Mouse (Mus musculus) embryonic facial prominence, embryonic 13.5 days (tissue): ENCODE measurements around the gene Slc22a13. TPM values are rescaled to one million over a fixed set of nuclear protein-coding genes. Genes with fewer than 3 reads are reported as not detected.

Experiments
- ATAC-seq: fragments of 200-750 bp; cut with Nextera tagmentation; 2 replicates; pipeline ENCODE4 v1.8.0; 2017; ENCODE audit warnings: low read depth; ENCODE audit not compliant: insufficient number of reproducible peaks, insufficient read depth, low FRiP score, low TSS enrichment
- H3K27ac ChIP-seq: fragments of 300-500 bp; sonication (generic); 2 replicates; pipeline ENCODE4 v1.5.1; 2015; ENCODE audit warnings: moderate library complexity, mild to moderate bottlenecking, inconsistent platforms
- H3K27me3 ChIP-seq: fragments of 300-500 bp; sonication (generic); 2 replicates; pipeline ENCODE4 v1.6.1; 2015; ENCODE audit warnings: mild to moderate bottlenecking, inconsistent platforms
- H3K36me3 ChIP-seq: fragments of 300-500 bp; sonication (generic); 2 replicates; pipeline ENCODE4 v1.6.1; 2015; ENCODE audit warnings: mild to moderate bottlenecking, inconsistent platforms
- H3K4me1 ChIP-seq: fragments of 300-500 bp; sonication (generic); 2 replicates; pipeline ENCODE4 v1.6.1; 2015; ENCODE audit warnings: inconsistent platforms
- H3K4me2 ChIP-seq: fragments of 300-500 bp; sonication (generic); 2 replicates; pipeline ENCODE4 v1.6.1; 2015; ENCODE audit warnings: moderate library complexity, mild to moderate bottlenecking, inconsistent platforms
- H3K4me3 ChIP-seq: fragments of 300-500 bp; sonication (generic); 2 replicates; pipeline ENCODE4 v1.5.1; 2015; ENCODE audit warnings: mild to moderate bottlenecking, inconsistent platforms
- H3K9ac ChIP-seq: fragments of 300-500 bp; sonication (generic); 2 replicates; pipeline ENCODE4 v1.6.1; 2015; ENCODE audit warnings: mild to moderate bottlenecking, inconsistent platforms
- H3K9me3 ChIP-seq: fragments of 300-500 bp; sonication (generic); 2 replicates; pipeline ENCODE4 v1.6.1; 2016; ENCODE audit warnings: inconsistent platforms
- WGBS: fragments of 180-500 bp; shearing (Covaris S2); methylation state at CpG from one replicate; pipeline ENCODE4 v1.1.7; 2015; ENCODE audit warnings: mixed read lengths; 5-methylcytosine and 5-hydroxymethylcytosine counted together
- polyA plus RNA-seq: library from polyadenylated mRNA; unstranded; fragments of >200 nt; fragmentation: Nextera tagmentation; extraction: Ambion mirVana; gene quantifications from 2 replicates; pipeline ENCODE4 v1.2.1, GENCODE M21; 2015

Slc22a13 gene
- polyA plus RNA-seq, 1 experiment from 2014 or later, result not detected

- Histone ChIP-seq H3K4me1 (peaks cover 4% of the 10 kb centered on the region; the same call in 1 of the 2 replicates), H3K4me3 (no peak overlapping the region), H3K27ac (no peak overlapping the region), H3K27me3 (peaks cover 35% of the 10 kb centered on the region), H3K9ac (no peak overlapping the region), H3K9me3 (no peaks in the 10 kb centered on the region), H3K36me3 (no peaks in the 10 kb centered on the region), H3K4me2 (no peak overlapping the region)
- 76% methylated on average over 8 of the region's 8 CpGs for WGBS
- no peak for ATAC-seq
Observed at GRCm38 (mm10) chr9:119155416-119155815, 53.5 kb downstream of the Slc22a13 start.

- H3K27me3 ChIP-seq, result peaks cover 20% of the 10 kb centered on the region
- no peak for ATAC-seq
- no peak overlapping the region for H3K4me2 ChIP-seq
- no peaks in the 10 kb centered on the region for H3K36me3 ChIP-seq
- H3K27ac ChIP-seq, result no peak overlapping the region
- no peak overlapping the region for H3K9ac ChIP-seq
- H3K4me3 ChIP-seq, result no peak overlapping the region
- WGBS, result 70% methylated on average over 2 of the region's 2 CpGs
- H3K9me3 ChIP-seq, result no peaks in the 10 kb centered on the region
- peaks cover 4% of the 10 kb centered on the region; the same call in 1 of the 2 replicates for H3K4me1 ChIP-seq
Observed at GRCm38 (mm10) chr9:119151751-119152150, 57.1 kb downstream of the Slc22a13 start.

- Histone ChIP-seq H3K9ac (no peak overlapping the region), H3K9me3 (no peaks in the 10 kb centered on the region), H3K4me3 (no peak overlapping the region), H3K36me3 (no peaks in the 10 kb centered on the region), H3K27ac (no peak overlapping the region), H3K4me1 (no peaks in the 10 kb centered on the region), H3K4me2 (no peak overlapping the region), H3K27me3 (no peaks in the 10 kb centered on the region; the same call in 1 of the 2 replicates)
- ATAC-seq, result no peak
- WGBS, result 20% methylated on average over 5 of the region's 5 CpGs
Observed at GRCm38 (mm10) chr9:119149601-119150000, 59.3 kb downstream of the Slc22a13 start.

- no peaks in the 10 kb centered on the region for H3K4me1 ChIP-seq
- H3K36me3 ChIP-seq, result no peaks in the 10 kb centered on the region
- no peak overlapping the region for H3K9ac ChIP-seq
- no peak overlapping the region for H3K27ac ChIP-seq
- H3K9me3 ChIP-seq, result no peaks in the 10 kb centered on the region
- H3K27me3 ChIP-seq, result no peaks in the 10 kb centered on the region
- 68% methylated on average over 13 of the region's 13 CpGs for WGBS
- no peak overlapping the region for H3K4me3 ChIP-seq
- peak; percentile 29; the same call in 1 of the 2 replicates for ATAC-seq
- no peak overlapping the region for H3K4me2 ChIP-seq
Observed at GRCm38 (mm10) chr9:119146098-119146770, 62.7 kb downstream of the Slc22a13 start.

- WGBS, result 51% methylated on average over 6 of the region's 6 CpGs
Observed at GRCm38 (mm10) chr9:119145638-119146037, 63.3 kb downstream of the Slc22a13 start.

GRCm38 (mm10) chr9:119145137-119145536 lies 63.8 kb downstream of the Slc22a13 start:
- Histone ChIP-seq H3K4me3 (no peak overlapping the region), H3K27me3 (no peaks in the 10 kb centered on the region), H3K4me2 (no peak overlapping the region), H3K27ac (no peak overlapping the region), H3K9me3 (no peaks in the 10 kb centered on the region), H3K9ac (no peak overlapping the region), H3K4me1 (no peaks in the 10 kb centered on the region), H3K36me3 (no peaks in the 10 kb centered on the region)
- ATAC-seq, result no peak
- 53% methylated on average over 10 of the region's 10 CpGs for WGBS

More at GRCm38 (mm10) chr9:119145638-119146037, 63.3 kb downstream of the Slc22a13 start:
- no peak overlapping the region for H3K9ac ChIP-seq
- H3K9me3 ChIP-seq, result no peaks in the 10 kb centered on the region
- H3K27ac ChIP-seq, result no peak overlapping the region
- no peak overlapping the region for H3K4me2 ChIP-seq
- H3K36me3 ChIP-seq, result no peaks in the 10 kb centered on the region
- no peaks in the 10 kb centered on the region for H3K4me1 ChIP-seq
- no peak for ATAC-seq
- no peak overlapping the region for H3K4me3 ChIP-seq
- H3K27me3 ChIP-seq, result no peaks in the 10 kb centered on the region

GRCm38 (mm10) chr9:119144696-119145095 lies 64.2 kb downstream of the Slc22a13 start:
- no peaks in the 10 kb centered on the region for H3K36me3 ChIP-seq
- H3K4me2 ChIP-seq, result no peak overlapping the region
- no peak overlapping the region for H3K9ac ChIP-seq
- ATAC-seq, result no peak
- H3K4me1 ChIP-seq, result no peaks in the 10 kb centered on the region
- H3K27ac ChIP-seq, result no peak overlapping the region
- H3K4me3 ChIP-seq, result no peak overlapping the region
- 77% methylated on average over 8 of the region's 8 CpGs for WGBS
- no peaks in the 10 kb centered on the region for H3K9me3 ChIP-seq
- H3K27me3 ChIP-seq, result no peaks in the 10 kb centered on the region

GRCm38 (mm10) chr9:119143372-119143771 lies 65.5 kb downstream of the Slc22a13 start:
- Histone ChIP-seq H3K4me3 (no peak overlapping the region), H3K27ac (no peak overlapping the region), H3K9me3 (no peaks in the 10 kb centered on the region), H3K4me1 (no peaks in the 10 kb centered on the region), H3K36me3 (no peaks in the 10 kb centered on the region), H3K9ac (no peak overlapping the region), H3K27me3 (no peaks in the 10 kb centered on the region), H3K4me2 (no peak overlapping the region)
- no peak for ATAC-seq
- 70% methylated on average over 9 of the region's 9 CpGs for WGBS

Other genes starting within 250 kb of the Slc22a13 start
- 21.4 and 25.5 TPM in 2 replicates for gene Vill, start 156.3 kb downstream of the Slc22a13 start, polyA plus RNA-seq
- gene Plcd1, start 115.6 kb downstream of the Slc22a13 start, polyA plus RNA-seq, result 29.1 and 30.9 TPM in 2 replicates
- gene Dlec1, start 106.6 kb downstream of the Slc22a13 start, polyA plus RNA-seq, result 1.1 and 1.4 TPM in 2 replicates
- gene Acaa1b, start 52.0 kb downstream of the Slc22a13 start, polyA plus RNA-seq, result 3.1 and 3.8 TPM in 2 replicates
- gene Gm47289, start 49.9 kb downstream of the Slc22a13 start, polyA plus RNA-seq, result not detected in 2 replicates
- 11.2 and 11.7 TPM in 2 replicates for gene Oxsr1, start 113.3 kb upstream of the Slc22a13 start, polyA plus RNA-seq
- gene Acaa1a, start 130.6 kb upstream of the Slc22a13 start, polyA plus RNA-seq, result 94.4 and 96.7 TPM in 2 replicates
- 17.7 and 18.2 TPM in 2 replicates for gene Myd88, start 132.3 kb upstream of the Slc22a13 start, polyA plus RNA-seq
- 5.3 and 7.2 TPM in 2 replicates for gene Xylb, start 148.3 kb upstream of the Slc22a13 start, polyA plus RNA-seq
- gene Slc22a14, start 156.5 kb upstream of the Slc22a13 start, polyA plus RNA-seq, result not detected in 2 replicates
- gene Acvr2b, start 193.0 kb upstream of the Slc22a13 start, polyA plus RNA-seq, result 18.0 and 18.7 TPM in 2 replicates
- 41.4 and 43.8 TPM in 2 replicates for gene Exog, start 235.8 kb upstream of the Slc22a13 start, polyA plus RNA-seq